Mouse (Mus musculus) ES-Bruce4 (cell line): ENCODE measurements around the gene Tmem192. TPM values are rescaled to one million over a fixed set of nuclear protein-coding genes. Genes with fewer than 3 reads are reported as not detected.
A peak's percentile ranks its signal among the peaks of the same experiment; 100 is the strongest.

ENCODE experiments used
- H3K27ac ChIP-seq: 2 replicates; pipeline ENCODE4 v1.5.1; 2012; ENCODE audit warnings: low read length, inconsistent platforms; ENCODE audit not compliant: insufficient read depth
- H3K27me3 ChIP-seq: 2 replicates; pipeline ENCODE4 v1.6.1; 2012; ENCODE audit warnings: mild to moderate bottlenecking, low read length, inconsistent platforms; ENCODE audit not compliant: control insufficient read depth, poor library complexity, insufficient read depth, severe bottlenecking
- H3K36me3 ChIP-seq: 2 replicates; pipeline ENCODE4 v1.6.1; 2012; ENCODE audit warnings: inconsistent platforms, mild to moderate bottlenecking, low read length, moderate library complexity; ENCODE audit not compliant: control insufficient read depth, poor library complexity, insufficient read depth, severe bottlenecking
- H3K4me1 ChIP-seq: one replicate; pipeline ENCODE4 v1.8.1; 2011; ENCODE audit warnings: low read length; ENCODE audit not compliant: control insufficient read depth, insufficient read depth
- H3K4me3 ChIP-seq: 2 replicates; pipeline ENCODE4 v1.5.1; 2011; ENCODE audit warnings: low read depth, mild to moderate bottlenecking, low read length
- H3K9ac ChIP-seq: 2 replicates; pipeline ENCODE4 v1.6.1; 2012; ENCODE audit warnings: low read depth, mild to moderate bottlenecking, inconsistent platforms; ENCODE audit not compliant: poor library complexity, severe bottlenecking
- H3K9me3 ChIP-seq: replicated peaks from 2 replicates; pipeline ENCODE4 v1.6.1; 2012; ENCODE audit warnings: mild to moderate bottlenecking, low read length, inconsistent platforms; ENCODE audit not compliant: control insufficient read depth, poor library complexity, insufficient read depth, severe bottlenecking
- CTCF ChIP-seq: IDR thresholded peaks from one replicate; pipeline ENCODE4 v1.8.1; 2011; ENCODE audit warnings: low read depth, low read length
- EP300 ChIP-seq: IDR thresholded peaks from 2 replicates; pipeline ENCODE4 v1.6.1; 2011; ENCODE audit warnings: low read depth, low read length; ENCODE audit not compliant: insufficient read depth
- POLR2A ChIP-seq: IDR thresholded peaks from one replicate; pipeline ENCODE4 v1.8.1; 2011; ENCODE audit warnings: low read length; ENCODE audit not compliant: insufficient read depth
- polyA plus RNA-seq: library from polyadenylated mRNA; stranded (reverse); fragments of >200 nt; gene quantifications from 2 replicates; pipeline ENCODE4 v1.2.4, GENCODE M21; 2011; ENCODE audit warnings: low read depth; ENCODE audit not compliant: missing spikeins, insufficient read depth, insufficient read length

Tmem192 gene
- polyA plus RNA-seq, 1 experiment, result 47.8 TPM

DNA sequence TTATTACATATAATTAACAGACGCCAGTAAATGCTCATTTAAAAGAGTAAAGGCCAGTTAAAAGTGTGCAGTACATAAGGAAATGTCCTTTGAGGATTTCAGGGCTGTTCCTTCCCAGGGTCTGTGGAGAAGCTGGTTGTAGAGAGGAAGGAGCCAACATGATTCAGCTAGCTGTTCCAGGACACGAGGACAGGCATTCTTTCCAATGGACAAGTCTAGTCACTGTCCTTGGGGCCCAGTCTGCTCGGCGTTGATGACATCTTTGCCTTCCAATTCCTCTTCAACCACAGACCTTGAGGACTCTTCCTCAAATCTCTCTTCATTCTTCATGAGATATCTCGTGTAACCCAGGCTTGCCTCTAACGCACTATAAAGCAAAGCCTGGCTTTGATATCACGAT is 1.4 kb upstream of the Tmem192 start:
- TF ChIP-seq EP300, result no peak
- no peak for TF ChIP-seq CTCF
- no peak for TF ChIP-seq POLR2A
- H3K36me3 ChIP-seq, result no peaks in the 10 kb centered on the region
- H3K9me3 ChIP-seq, result 0 out of 2 replicates have a peak, but pooled peaks cover 1% of the 10 kb centered on the region
- H3K4me3 ChIP-seq, result no peak overlapping the region
- H3K27me3 ChIP-seq, result no peaks in the 10 kb centered on the region
- H3K9ac ChIP-seq, result no peak overlapping the region
- H3K27ac ChIP-seq, result no peak overlapping the region
- no peaks in the 10 kb centered on the region for H3K4me1 ChIP-seq

DNA sequence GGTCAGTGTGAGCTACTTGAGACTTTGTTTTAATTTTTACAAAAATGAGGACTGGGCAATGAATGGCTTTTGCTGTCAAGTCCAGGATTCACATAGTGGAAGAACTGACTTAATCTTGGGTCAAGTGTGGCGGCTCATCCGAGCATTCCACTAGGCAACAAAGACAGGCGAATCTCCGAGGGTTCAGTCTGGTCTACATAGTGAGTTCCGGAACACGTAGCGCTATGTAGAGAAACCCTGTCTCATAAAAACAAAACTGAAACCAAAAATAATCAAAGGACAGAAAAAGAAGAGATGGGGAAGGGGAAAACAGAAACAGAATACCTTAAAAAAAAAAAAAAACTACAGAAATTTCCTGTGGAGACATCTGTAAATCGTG is 555 bp upstream of the Tmem192 start:
- TF ChIP-seq POLR2A (no peak), EP300 (no peak), CTCF (no peak)
- Histone ChIP-seq H3K27ac (no peak overlapping the region), H3K9me3 (no peaks in the 10 kb centered on the region), H3K4me1 (no peaks in the 10 kb centered on the region), H3K4me3 (no peak overlapping the region), H3K9ac (no peak overlapping the region), H3K27me3 (no peaks in the 10 kb centered on the region), H3K36me3 (no peaks in the 10 kb centered on the region)

DNA sequence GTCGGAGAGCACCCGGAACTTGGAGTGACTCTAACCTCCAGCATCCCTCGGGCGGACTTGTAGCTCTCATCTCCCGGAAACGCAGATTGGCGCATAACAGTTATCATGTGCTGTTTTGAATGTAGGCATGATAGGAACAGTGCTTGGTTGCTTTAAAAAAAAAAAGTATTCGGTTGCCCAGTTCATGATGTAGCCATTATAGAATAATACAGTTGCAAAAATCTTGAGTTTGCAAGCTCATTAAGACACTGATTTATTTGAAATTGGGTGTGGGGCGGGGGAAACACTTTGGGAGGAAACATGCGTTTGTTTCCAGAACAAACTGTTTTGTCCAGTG is 681 bp downstream of the Tmem192 start:
- H3K4me3 ChIP-seq, result peak overlapping the region; percentile 69
- no peaks in the 10 kb centered on the region for H3K27me3 ChIP-seq
- H3K9me3 ChIP-seq, result no peaks in the 10 kb centered on the region; the same call in 1 of the 2 replicates
- no peaks in the 10 kb centered on the region for H3K4me1 ChIP-seq
- H3K9ac ChIP-seq, result peak overlapping the region; percentile 84
- no peaks in the 10 kb centered on the region for H3K36me3 ChIP-seq
- no peak overlapping the region for H3K27ac ChIP-seq
- TF ChIP-seq CTCF, result no peak
- TF ChIP-seq EP300, result no peak
- no peak for TF ChIP-seq POLR2A

DNA sequence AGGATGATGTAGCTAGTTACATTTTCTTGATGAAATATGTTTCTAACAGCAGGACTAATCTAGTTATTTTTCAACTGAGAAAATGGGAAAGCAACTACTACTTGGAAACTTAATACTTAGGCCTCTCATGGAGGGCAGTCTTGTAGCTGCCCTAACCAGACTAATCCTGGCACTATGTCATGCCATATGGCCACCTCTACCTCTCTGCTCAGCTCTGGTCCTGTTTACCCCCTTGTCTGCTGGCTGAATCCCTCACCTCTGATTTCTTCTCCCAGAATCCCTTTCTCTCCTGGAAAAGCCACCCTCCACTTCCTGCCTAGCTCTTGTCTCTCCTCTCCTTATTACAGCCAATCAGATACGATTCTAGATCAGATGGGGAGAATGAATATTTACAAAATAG is 1.4 kb downstream of the Tmem192 start:
- no peak overlapping the region for H3K4me3 ChIP-seq
- TF ChIP-seq CTCF (no peak), EP300 (no peak), POLR2A (no peak)
- H3K27me3 ChIP-seq, result no peaks in the 10 kb centered on the region
- no peaks in the 10 kb centered on the region for H3K4me1 ChIP-seq
- no peak overlapping the region for H3K9ac ChIP-seq
- H3K36me3 ChIP-seq, result no peaks in the 10 kb centered on the region
- H3K27ac ChIP-seq, result no peak overlapping the region
- H3K9me3 ChIP-seq, result peaks cover 2% of the 10 kb centered on the region; the same call in 1 of the 2 replicates

DNA sequence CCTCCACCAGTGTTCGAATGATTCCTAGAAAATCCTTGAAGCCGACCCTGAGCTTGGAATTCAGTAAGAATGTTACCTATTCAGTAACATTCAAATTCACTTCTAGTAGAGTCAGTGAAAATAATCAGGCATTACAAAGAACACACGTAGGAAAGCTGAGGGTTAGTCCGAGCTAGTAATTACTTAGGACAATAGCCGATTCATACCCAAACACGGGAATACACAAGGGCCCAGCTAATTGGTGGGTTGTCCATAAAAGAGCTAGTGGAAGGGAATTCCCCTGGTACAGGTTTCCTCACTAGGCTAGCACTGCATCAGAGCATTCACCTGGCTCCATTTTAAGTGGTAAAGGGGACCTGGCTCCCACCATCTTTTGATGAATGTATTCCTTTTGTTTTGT is 5.1 kb downstream of the Tmem192 start:
- H3K9me3 ChIP-seq, result peaks cover 2% of the 10 kb centered on the region; the same call in 1 of the 2 replicates
- H3K27ac ChIP-seq, result no peak overlapping the region
- H3K9ac ChIP-seq, result no peak overlapping the region
- H3K36me3 ChIP-seq, result peaks cover 8% of the 10 kb centered on the region
- H3K4me3 ChIP-seq, result no peak overlapping the region
- TF ChIP-seq POLR2A, result no peak
- no peak for TF ChIP-seq EP300
- no peak for TF ChIP-seq CTCF
- no peaks in the 10 kb centered on the region for H3K27me3 ChIP-seq
- no peaks in the 10 kb centered on the region for H3K4me1 ChIP-seq

DNA sequence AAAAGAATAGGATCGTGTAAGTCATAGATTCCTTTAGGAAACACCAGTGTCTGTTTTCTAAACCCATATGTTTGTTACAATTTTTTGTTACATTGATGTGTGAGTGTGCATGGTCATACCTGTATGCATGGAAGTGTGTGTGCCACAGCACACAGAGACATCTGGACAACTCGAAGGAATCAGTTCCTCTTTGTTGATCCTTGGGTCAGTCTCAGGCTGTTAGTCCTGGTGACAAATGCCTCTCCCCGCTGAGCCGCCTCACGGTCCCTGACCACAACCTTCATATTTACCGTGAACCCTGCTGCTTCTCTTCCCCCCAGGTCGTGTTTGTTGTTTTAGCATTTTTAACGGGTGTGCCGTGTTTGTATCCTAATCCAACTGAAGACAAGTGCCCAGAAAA is 12.0 kb downstream of the Tmem192 start:
- H3K9me3 ChIP-seq, result no peaks in the 10 kb centered on the region; the same call in 1 of the 2 replicates
- no peaks in the 10 kb centered on the region for H3K27me3 ChIP-seq
- TF ChIP-seq POLR2A (no peak), EP300 (no peak), CTCF (no peak)
- H3K27ac ChIP-seq, result no peak overlapping the region
- H3K4me1 ChIP-seq, result no peaks in the 10 kb centered on the region
- no peak overlapping the region for H3K4me3 ChIP-seq
- H3K36me3 ChIP-seq, result peaks cover 37% of the 10 kb centered on the region
- no peak overlapping the region for H3K9ac ChIP-seq
